Mouse (Mus musculus): ENCODE data around the gene Syt13. TPM values are rescaled to one million over a fixed set of nuclear protein-coding genes. Genes with fewer than 3 reads are reported as not detected.

The Syt13 gene
- polyA plus RNA-seq, 1 experiment = 0.56 TPM

DNA sequence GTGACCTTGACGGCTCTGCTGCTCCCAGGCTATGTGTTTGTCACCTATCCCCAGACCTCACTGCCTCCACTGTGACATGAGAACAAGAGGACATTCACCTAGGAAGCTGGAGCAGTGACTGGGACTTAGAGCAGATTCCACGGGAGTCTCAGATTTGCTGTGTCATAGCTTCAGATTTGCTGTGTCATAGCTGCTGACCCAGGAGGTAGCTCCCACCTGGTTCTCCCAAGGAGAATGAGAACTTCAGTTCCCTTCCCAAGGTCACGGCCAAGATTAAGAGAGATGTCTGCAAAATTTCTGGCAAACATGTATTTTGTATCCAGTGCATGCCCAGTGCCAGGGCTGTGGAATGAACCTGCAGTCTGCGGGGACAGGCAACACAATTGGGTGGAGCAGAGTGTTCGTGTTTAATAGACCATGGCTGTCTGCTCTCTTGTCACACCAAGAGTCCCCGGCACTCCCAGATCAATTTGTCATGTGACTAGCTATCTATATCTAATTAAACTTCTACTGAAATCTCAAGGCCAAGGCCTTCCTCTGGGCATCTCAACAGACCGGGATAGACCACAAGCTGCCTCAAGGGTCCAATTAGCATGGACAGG is 33.9 kb downstream of the Syt13 start:
- Histone ChIP-seq H3K4me3 (ENCODE audit: control insufficient read depth, low read depth, low read length) (no peak overlapping the region), H3K27me3 (ENCODE audit: control insufficient read depth, insufficient read depth, low read length) (no peaks in the 10 kb centered on the region), H3K4me1 (ENCODE audit: control insufficient read depth, insufficient read depth, low read length) (no peaks in the 10 kb centered on the region), H3K27ac (ENCODE audit: control insufficient read depth, insufficient read depth, low read depth, low read length) (no peak overlapping the region), H3K36me3 (ENCODE audit: control insufficient read depth, insufficient read depth, low read length) (no peaks in the 10 kb centered on the region)
- TF ChIP-seq CTCF (IDR thresholded peaks at IDR 0.05; ENCODE audit: control insufficient read depth, insufficient read depth, insufficient replicate concordance, low read depth, low read length) (no peak), POLR2A (IDR thresholded peaks at IDR 0.05; ENCODE audit: control insufficient read depth, low read depth, low read length) (no peak)

DNA sequence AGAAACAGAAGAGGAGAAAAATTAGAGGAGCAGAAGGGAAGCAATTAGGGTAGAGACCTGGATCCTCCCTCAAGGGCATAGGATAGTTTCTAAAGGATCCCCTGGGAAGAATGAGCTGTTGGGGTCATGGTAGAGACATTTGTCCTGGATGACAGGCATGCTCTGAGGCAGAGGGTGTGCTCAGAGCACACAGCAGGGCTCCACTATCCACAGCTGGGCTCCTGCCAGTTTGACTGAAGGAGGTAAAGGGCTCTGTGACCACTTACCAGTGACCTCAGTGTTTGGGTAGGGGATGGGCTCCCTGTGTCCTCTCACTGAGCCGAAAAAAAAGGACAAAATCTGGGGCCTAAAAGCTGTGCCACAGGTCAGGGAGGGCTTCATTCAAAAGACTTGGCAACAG is 34.6 kb downstream of the Syt13 start:
- Histone ChIP-seq H3K27ac (ENCODE audit: control insufficient read depth, insufficient read depth, low read depth, low read length) (no peak overlapping the region), H3K4me3 (ENCODE audit: control insufficient read depth, low read depth, low read length) (no peak overlapping the region), H3K4me1 (ENCODE audit: control insufficient read depth, insufficient read depth, low read length) (no peaks in the 10 kb centered on the region), H3K36me3 (ENCODE audit: control insufficient read depth, insufficient read depth, low read length) (no peaks in the 10 kb centered on the region), H3K27me3 (ENCODE audit: control insufficient read depth, insufficient read depth, low read length) (no peaks in the 10 kb centered on the region)
- no peak for TF ChIP-seq CTCF (IDR thresholded peaks at IDR 0.05; ENCODE audit: control insufficient read depth, insufficient read depth, insufficient replicate concordance, low read depth, low read length)
- no peak for TF ChIP-seq POLR2A (IDR thresholded peaks at IDR 0.05; ENCODE audit: control insufficient read depth, low read depth, low read length)

DNA sequence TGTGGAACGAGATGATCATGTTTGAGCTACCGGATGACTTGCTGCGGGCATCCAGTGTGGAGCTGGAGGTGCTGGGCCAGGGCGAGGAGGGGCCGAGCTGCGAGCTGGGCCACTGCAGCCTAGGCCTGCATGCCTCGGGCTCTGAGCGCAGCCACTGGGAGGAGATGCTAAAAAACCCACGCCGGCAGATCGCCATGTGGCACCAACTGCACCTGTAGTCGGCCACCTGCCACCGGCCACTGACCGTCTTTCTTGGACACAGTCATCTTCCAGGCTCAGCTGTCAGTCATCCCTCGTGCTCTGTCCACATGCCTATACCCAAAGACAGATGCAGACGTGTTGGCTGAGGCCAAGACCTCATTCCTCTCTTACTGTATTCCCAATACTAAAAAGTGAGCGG is 38.6 kb downstream of the Syt13 start:
- H3K27me3 ChIP-seq (ENCODE audit: control insufficient read depth, insufficient read depth, low read length) = no peaks in the 10 kb centered on the region
- TF ChIP-seq CTCF (IDR thresholded peaks at IDR 0.05; ENCODE audit: control insufficient read depth, insufficient read depth, insufficient replicate concordance, low read depth, low read length) (no peak), POLR2A (IDR thresholded peaks at IDR 0.05; ENCODE audit: control insufficient read depth, low read depth, low read length) (no peak)
- H3K36me3 ChIP-seq (ENCODE audit: control insufficient read depth, insufficient read depth, low read length) = no peaks in the 10 kb centered on the region
- no peaks in the 10 kb centered on the region for H3K4me1 ChIP-seq (ENCODE audit: control insufficient read depth, insufficient read depth, low read length)
- H3K4me3 ChIP-seq (ENCODE audit: control insufficient read depth, low read depth, low read length) = no peak overlapping the region
- no peak overlapping the region for H3K27ac ChIP-seq (ENCODE audit: control insufficient read depth, insufficient read depth, low read depth, low read length)

DNA sequence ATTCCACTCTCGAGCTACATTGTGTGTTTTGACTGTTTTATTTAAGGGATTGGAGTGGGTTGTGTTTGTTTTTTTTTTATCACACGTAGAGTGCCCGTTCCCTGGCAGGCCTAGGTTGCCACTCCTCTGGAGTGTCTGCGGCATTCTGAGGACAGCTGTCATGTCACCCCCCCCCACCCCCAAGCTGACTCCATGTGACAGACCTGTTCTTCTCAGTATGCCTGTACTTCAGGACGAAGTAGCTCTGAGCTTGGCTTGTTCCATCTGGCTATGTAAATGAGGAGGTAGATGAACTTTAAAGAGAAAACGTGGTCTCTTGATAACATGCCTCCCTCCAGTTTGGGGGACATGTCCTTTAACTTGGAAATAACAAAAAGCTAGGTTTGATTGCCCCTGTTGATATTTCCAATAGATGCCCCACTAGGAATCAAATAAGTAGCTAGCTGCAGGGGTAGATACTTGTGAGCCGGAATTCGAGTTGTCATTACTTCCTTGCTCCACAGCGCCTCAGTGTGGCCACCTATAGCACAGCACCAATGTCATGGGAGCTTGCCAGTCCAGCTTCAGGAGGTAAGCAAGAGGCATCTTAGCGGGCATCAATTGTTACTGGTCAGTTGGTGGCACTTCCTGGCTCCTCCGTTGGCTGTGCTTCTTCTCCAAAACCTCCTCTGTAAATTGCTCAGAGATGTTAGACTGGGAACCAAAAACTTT is 39.7 kb downstream of the Syt13 start:
- TF ChIP-seq CTCF (IDR thresholded peaks at IDR 0.05; ENCODE audit: control insufficient read depth, insufficient read depth, insufficient replicate concordance, low read depth, low read length) (peak; percentile 93), POLR2A (IDR thresholded peaks at IDR 0.05; ENCODE audit: control insufficient read depth, low read depth, low read length) (no peak)
- Histone ChIP-seq H3K27me3 (ENCODE audit: control insufficient read depth, insufficient read depth, low read length) (no peaks in the 10 kb centered on the region), H3K36me3 (ENCODE audit: control insufficient read depth, insufficient read depth, low read length) (no peaks in the 10 kb centered on the region), H3K4me3 (ENCODE audit: control insufficient read depth, low read depth, low read length) (no peak overlapping the region), H3K4me1 (ENCODE audit: control insufficient read depth, insufficient read depth, low read length) (no peaks in the 10 kb centered on the region), H3K27ac (ENCODE audit: control insufficient read depth, insufficient read depth, low read depth, low read length) (no peak overlapping the region)

DNA sequence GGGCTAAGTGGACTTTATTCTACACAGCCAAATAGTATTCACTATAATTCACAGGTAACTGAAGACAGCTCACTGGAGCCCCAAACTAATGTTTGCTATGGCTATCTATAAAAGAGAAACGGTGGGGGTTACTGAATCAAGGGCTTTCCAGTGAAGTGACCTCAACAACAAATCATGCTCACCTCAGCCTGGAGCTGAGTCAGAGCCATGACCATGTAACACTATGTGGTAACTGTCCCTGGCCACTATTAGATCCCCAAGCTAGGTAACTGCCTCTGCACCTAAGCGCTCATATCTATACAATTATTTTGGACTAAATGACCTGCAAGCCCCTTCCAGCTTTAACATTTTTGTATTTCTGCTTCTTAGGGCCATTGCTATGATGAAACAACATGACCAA is 42.0 kb downstream of the Syt13 start:
- Histone ChIP-seq H3K27ac (ENCODE audit: control insufficient read depth, insufficient read depth, low read depth, low read length) (no peak overlapping the region), H3K4me1 (ENCODE audit: control insufficient read depth, insufficient read depth, low read length) (no peaks in the 10 kb centered on the region), H3K27me3 (ENCODE audit: control insufficient read depth, insufficient read depth, low read length) (no peaks in the 10 kb centered on the region), H3K4me3 (ENCODE audit: control insufficient read depth, low read depth, low read length) (no peak overlapping the region), H3K36me3 (ENCODE audit: control insufficient read depth, insufficient read depth, low read length) (no peaks in the 10 kb centered on the region)
- TF ChIP-seq POLR2A (IDR thresholded peaks at IDR 0.05; ENCODE audit: control insufficient read depth, low read depth, low read length) (no peak), CTCF (IDR thresholded peaks at IDR 0.05; ENCODE audit: control insufficient read depth, insufficient read depth, insufficient replicate concordance, low read depth, low read length) (no peak)

DNA sequence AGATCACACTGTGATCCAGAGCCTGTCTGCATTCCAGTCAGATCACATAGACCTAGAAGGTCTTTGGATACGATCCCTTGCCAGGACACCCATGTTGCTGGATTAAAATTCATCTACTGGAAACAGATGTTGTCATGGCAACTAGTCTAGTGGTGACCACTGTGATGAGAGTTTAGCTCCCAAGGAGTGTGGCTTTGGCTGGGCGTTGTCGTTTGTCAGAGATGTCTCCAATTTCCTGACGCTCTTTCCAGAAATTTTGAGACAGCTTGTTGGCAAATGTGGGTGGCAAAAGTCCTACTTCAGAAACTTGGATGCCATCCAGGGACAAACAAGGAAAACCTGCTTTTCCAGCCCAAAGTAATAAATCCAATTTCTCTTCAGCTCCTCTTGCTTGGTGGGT is 43.7 kb downstream of the Syt13 start:
- TF ChIP-seq POLR2A (IDR thresholded peaks at IDR 0.05; ENCODE audit: control insufficient read depth, low read depth, low read length) = no peak
- TF ChIP-seq CTCF (IDR thresholded peaks at IDR 0.05; ENCODE audit: control insufficient read depth, insufficient read depth, insufficient replicate concordance, low read depth, low read length) = no peak
- no peak overlapping the region for H3K4me3 ChIP-seq (ENCODE audit: control insufficient read depth, low read depth, low read length)
- no peaks in the 10 kb centered on the region for H3K36me3 ChIP-seq (ENCODE audit: control insufficient read depth, insufficient read depth, low read length)
- H3K27me3 ChIP-seq (ENCODE audit: control insufficient read depth, insufficient read depth, low read length) = no peaks in the 10 kb centered on the region
- H3K27ac ChIP-seq (ENCODE audit: control insufficient read depth, insufficient read depth, low read depth, low read length) = no peak overlapping the region
- no peaks in the 10 kb centered on the region for H3K4me1 ChIP-seq (ENCODE audit: control insufficient read depth, insufficient read depth, low read length)

DNA sequence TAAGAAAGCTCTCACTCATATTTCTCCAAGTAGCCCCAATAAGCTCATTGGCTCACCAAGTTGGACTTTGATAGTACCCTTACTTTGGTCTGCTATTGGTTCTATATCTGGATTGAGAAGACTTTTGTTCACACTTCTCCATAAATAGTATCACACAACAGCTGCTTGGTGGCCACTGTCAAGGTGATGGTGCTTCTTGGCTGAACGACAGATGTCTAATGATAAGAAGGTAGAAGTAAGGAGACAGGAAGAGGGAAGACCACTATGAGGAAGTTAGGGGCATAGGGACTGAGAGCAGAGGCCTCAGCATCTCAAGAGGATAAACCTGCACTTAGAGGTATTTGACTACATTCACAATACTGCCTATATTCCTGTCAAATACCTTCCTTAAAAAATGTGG is 49.4 kb downstream of the Syt13 start:
- Histone ChIP-seq H3K27ac (ENCODE audit: control insufficient read depth, insufficient read depth, low read depth, low read length) (no peak overlapping the region), H3K27me3 (ENCODE audit: control insufficient read depth, insufficient read depth, low read length) (no peaks in the 10 kb centered on the region), H3K36me3 (ENCODE audit: control insufficient read depth, insufficient read depth, low read length) (no peaks in the 10 kb centered on the region), H3K4me3 (ENCODE audit: control insufficient read depth, low read depth, low read length) (no peak overlapping the region), H3K4me1 (ENCODE audit: control insufficient read depth, insufficient read depth, low read length) (no peaks in the 10 kb centered on the region)
- TF ChIP-seq POLR2A (IDR thresholded peaks at IDR 0.05; ENCODE audit: control insufficient read depth, low read depth, low read length) (no peak), CTCF (IDR thresholded peaks at IDR 0.05; ENCODE audit: control insufficient read depth, insufficient read depth, insufficient replicate concordance, low read depth, low read length) (no peak)

Data from testis, adult 2 months (tissue).